Mouse (Mus musculus) CH12.LX (cell line): ENCODE data around the gene Tdrd7. TPM values are rescaled to one million over a fixed set of nuclear protein-coding genes. Genes with fewer than 3 reads are reported as not detected.

Experiments
- DNase-seq: peaks from one replicate; pipeline ENCODE4 v3.0.0-alpha.2; 2013; ENCODE audit errors: extremely low read depth
- H3K27ac ChIP-seq: 2 replicates; pipeline ENCODE4 v1.5.1; 2012; ENCODE audit warnings: low read depth, mild to moderate bottlenecking, control low read depth, moderate library complexity; ENCODE audit not compliant: insufficient read depth
- H3K27me3 ChIP-seq: replicated peaks from 2 replicates; pipeline ENCODE3; 2012; ENCODE audit warnings: inconsistent platforms
- H3K36me3 ChIP-seq, 2 experiments: replicated peaks in 1 of 2; 2 replicates each; pipeline versions ENCODE3 to v1.6.1; 2012; ENCODE audit warnings: inconsistent platforms in 1 of 2, low read length in 1 of 2, mild to moderate bottlenecking in 1 of 2, mixed read lengths in 1 of 2, moderate library complexity in 1 of 2; ENCODE audit not compliant: control insufficient read depth in 1 of 2, insufficient read depth in 1 of 2
- H3K4me1 ChIP-seq, 2 experiments: 2 replicates each; pipeline ENCODE4 v1.6.1; 2012; ENCODE audit warnings: inconsistent platforms in 1 of 2, moderate library complexity in 1 of 2; ENCODE audit not compliant: insufficient read depth in 2 of 2, control insufficient read depth in 1 of 2
- H3K4me2 ChIP-seq: 2 replicates; pipeline ENCODE4 v1.6.1; 2012; ENCODE audit warnings: low read depth, mild to moderate bottlenecking, control low read depth; ENCODE audit not compliant: poor library complexity, insufficient read depth, severe bottlenecking
- H3K4me3 ChIP-seq, 3 experiments: fragments of 150-350 bp in 1 of 3; sonication (generic) in 1 of 3; replicated peaks in 1 of 3; 2 replicates each; pipeline versions ENCODE3 to v1.5.1; 2011 to 2012; ENCODE audit warnings: low read depth in 2 of 3, low read length in 2 of 3, mild to moderate bottlenecking in 2 of 3, moderate library complexity in 2 of 3, control low read depth in 1 of 3, improper control_type of control experiment in 1 of 3, inconsistent platforms in 1 of 3, mixed read lengths in 1 of 3; ENCODE audit not compliant: poor library complexity in 1 of 3
- H3K79me2 ChIP-seq: replicated peaks from 2 replicates; pipeline ENCODE4 v1.6.1; 2012; ENCODE audit warnings: mild to moderate bottlenecking, moderate library complexity; ENCODE audit not compliant: control insufficient read depth, poor library complexity, insufficient read depth, severe bottlenecking; ENCODE audit errors: extremely low read depth
- H3K9ac ChIP-seq: 2 replicates; pipeline ENCODE4 v1.6.1; 2012; ENCODE audit warnings: low read depth, mild to moderate bottlenecking, control low read depth, moderate library complexity; ENCODE audit not compliant: insufficient read depth
- H3K9me3 ChIP-seq: replicated peaks from 2 replicates; pipeline ENCODE3; 2012; ENCODE audit warnings: low read length, inconsistent platforms, mixed read lengths
- BHLHE40 ChIP-seq: IDR thresholded peaks from 2 replicates; pipeline ENCODE4 v1.6.1; 2011; ENCODE audit warnings: mild to moderate bottlenecking, low read depth, low read length, improper control_type of control experiment
- CHD1 ChIP-seq: IDR thresholded peaks from 2 replicates; pipeline ENCODE4 v1.6.1; 2012; ENCODE audit warnings: low read depth, low read length, improper control_type of control experiment, inconsistent platforms
- CTCF ChIP-seq, 2 experiments: IDR thresholded peaks in 1 of 2; conservative IDR thresholded peaks in 1 of 2; 2 replicates each; pipeline ENCODE4 v1.5.1; 2011 to 2012; ENCODE audit warnings: low read depth in 2 of 2, low read length in 2 of 2, improper control_type of control experiment in 1 of 2, inconsistent platforms in 1 of 2, mild to moderate bottlenecking in 1 of 2, moderate library complexity in 1 of 2
- EP300 ChIP-seq: IDR thresholded peaks from 2 replicates; pipeline ENCODE4 v1.6.1; 2011; ENCODE audit warnings: low read length, improper control_type of control experiment
- IRF4 ChIP-seq: IDR thresholded peaks from 2 replicates; pipeline ENCODE4 v1.6.1; 2014; ENCODE audit warnings: low read depth, mild to moderate bottlenecking, inconsistent platforms, low read length, improper control_type of control experiment
- JUN ChIP-seq: IDR thresholded peaks from 2 replicates; pipeline ENCODE4 v1.6.1; 2011; ENCODE audit warnings: low read depth, mild to moderate bottlenecking, low read length, improper control_type of control experiment, moderate library complexity; ENCODE audit not compliant: insufficient read depth
- KAT2A ChIP-seq: IDR thresholded peaks from 2 replicates; pipeline ENCODE4 v1.6.1; 2012; ENCODE audit warnings: low read length, improper control_type of control experiment, inconsistent platforms; ENCODE audit not compliant: insufficient replicate concordance
- MAFK ChIP-seq: IDR thresholded peaks from 2 replicates; pipeline ENCODE4 v1.6.1; 2011; ENCODE audit warnings: low read length, improper control_type of control experiment; ENCODE audit not compliant: insufficient replicate concordance
- MYC ChIP-seq: IDR thresholded peaks from 2 replicates; pipeline ENCODE4 v1.6.1; 2011; ENCODE audit warnings: low read depth, mild to moderate bottlenecking, improper control_type of control experiment, low read length
- NRF1 ChIP-seq: IDR thresholded peaks from 2 replicates; pipeline ENCODE4 v1.6.1; 2014; ENCODE audit warnings: low read depth, mild to moderate bottlenecking, inconsistent platforms, low read length, improper control_type of control experiment, moderate library complexity
- POLR2A ChIP-seq: IDR thresholded peaks from 2 replicates; pipeline ENCODE4 v1.6.1; 2011; ENCODE audit warnings: low read depth, mild to moderate bottlenecking, improper control_type of control experiment, low read length
- POLR2AphosphoS2 ChIP-seq: IDR thresholded peaks from 2 replicates; pipeline ENCODE4 v1.6.1; 2011; ENCODE audit warnings: low read depth, low read length, improper control_type of control experiment
- RCOR1 ChIP-seq: conservative IDR thresholded peaks from 2 replicates; pipeline ENCODE4 v1.6.1; 2012; ENCODE audit warnings: low read depth, mild to moderate bottlenecking, inconsistent platforms, low read length, improper control_type of control experiment
- SIN3A ChIP-seq: IDR thresholded peaks from 2 replicates; pipeline ENCODE4 v1.6.1; 2012; ENCODE audit warnings: low read length, improper control_type of control experiment, inconsistent platforms
- TCF12 ChIP-seq: IDR thresholded peaks from 2 replicates; pipeline ENCODE4 v1.6.1; 2014; ENCODE audit warnings: low read depth, mild to moderate bottlenecking, inconsistent platforms, low read length, improper control_type of control experiment
- USF2 ChIP-seq: conservative IDR thresholded peaks from 2 replicates; pipeline ENCODE4 v1.6.1; 2011; ENCODE audit warnings: low read depth, low read length, improper control_type of control experiment
- ZC3H11A ChIP-seq: IDR thresholded peaks from 2 replicates; pipeline ENCODE4 v1.6.1; 2012; ENCODE audit warnings: low read depth, mild to moderate bottlenecking, inconsistent platforms, low read length, improper control_type of control experiment
- ZNF384 ChIP-seq: IDR thresholded peaks from 2 replicates; pipeline ENCODE4 v1.6.1; 2012; ENCODE audit warnings: low read depth, low read length, improper control_type of control experiment, inconsistent platforms
- dilution Hi-C: fragments of 300-500 bp; cut with MboI; formaldehyde crosslinking; loops from 2 replicates; pipeline ENCODE4 v1.14.3; 2020; ENCODE audit warnings: low sequenced_read_pairs; ENCODE audit not compliant: extremely low pct_unique_long_range_greater_than_20kb, extremely low pct_ligation_motif_present
- in situ Hi-C: fragments of 300-500 bp; cut with MboI; formaldehyde crosslinking; loops from 3 replicates; pipeline ENCODE4 v1.14.3; 2019; ENCODE audit warnings: low sequenced_read_pairs, low pct_ligation_motif_present, low pct_unique_long_range_greater_than_20kb, mixed read lengths
- polyA plus RNA-seq: library from polyadenylated mRNA; unstranded; fragments of >175 nt; gene quantifications from 2 replicates; pipeline ENCODE4 v1.2.1, GENCODE M21; 2012; ENCODE audit warnings: low read depth; ENCODE audit not compliant: insufficient read length
- total RNA-seq, 2 experiments: library from RNA; depleted of rRNA; stranded (reverse); fragments of 300-350 nt in 1 of 2; fragments of >200 nt in 1 of 2; gene quantifications; 2 replicates each; pipeline ENCODE4 v1.2.3; 2012 to 2014

Gene Tdrd7
- 0.67 and 1.6 TPM in 2 replicates for total RNA-seq (2012; rRNA removed)
- 2.1 and 2.7 TPM in 2 replicates for total RNA-seq (2014; rRNA removed)
- 2.1 and 2.9 TPM in 2 replicates for polyA plus RNA-seq

GRCm38 (mm10) chr4:45964771-45965439 is at the start of gene Tdrd7:
Gene Tdrd7 (plus strand): TSS chr4:45965334.
- no peak within 1 kb of the TSS for H3K9ac ChIP-seq
- H3K36me3 ChIP-seq, result no peaks in the 10 kb centered on the region
- no peaks in the 10 kb centered on the region for H3K79me2 ChIP-seq
- peaks cover 3 to 34% of the 10 kb centered on the region in 2 experiments for H3K4me1 ChIP-seq
- dilution Hi-C loops (no loop called here), in situ Hi-C loops (no loop called here)
- H3K4me3 ChIP-seq, result no peak within 1 kb of the TSS
- no peak within 1 kb of the TSS for H3K4me2 ChIP-seq
- H3K27me3 ChIP-seq, result peaks cover 13% of the 10 kb centered on the region
- no peak within 1 kb of the TSS for H3K27ac ChIP-seq
- TF ChIP-seq CHD1 (no peak), MAFK (no peak), NRF1 (no peak)
- peaks cover 2% of the 10 kb centered on the region for H3K9me3 ChIP-seq
- no peak for DNase-seq

GRCm38 (mm10) chr4:45917091-45917490 is 48.0 kb upstream of the Tdrd7 start:
- no peaks in the 10 kb centered on the region for H3K4me1 ChIP-seq
- no peak overlapping the region for H3K4me3 ChIP-seq
- H3K27me3 ChIP-seq, result peaks cover 55% of the 10 kb centered on the region
- no peak overlapping the region for H3K27ac ChIP-seq
- dilution Hi-C loops (no loop called here), in situ Hi-C loops (no loop called here)
- no peak for DNase-seq
- TF ChIP-seq ZNF384, result no peak
- TF ChIP-seq SIN3A, result no peak
- TF ChIP-seq IRF4, result no peak
- TF ChIP-seq BHLHE40, result no peak
- no peak for TF ChIP-seq POLR2A
- no peak for TF ChIP-seq USF2
- TF ChIP-seq JUN, result no peak
- no peak for TF ChIP-seq MYC
- no peak for TF ChIP-seq CHD1
- no peak for TF ChIP-seq RCOR1
- TF ChIP-seq ZC3H11A, result no peak
- no peak for TF ChIP-seq POLR2AphosphoS2
- TF ChIP-seq EP300, result no peak
- no peak for TF ChIP-seq MAFK
- TF ChIP-seq CTCF (conservative IDR thresholded peaks at IDR 0.05 in 1 of 2, IDR thresholded peaks at IDR 0.05 in 1 of 2; ENCODE audit: low read depth in 2 of 2, low read length in 2 of 2), result no peak
- no peak for TF ChIP-seq TCF12
- TF ChIP-seq KAT2A, result no peak
- peaks cover 11% of the 10 kb centered on the region for H3K9me3 ChIP-seq
- no peak overlapping the region for H3K9ac ChIP-seq
- H3K36me3 ChIP-seq, result no peaks in the 10 kb centered on the region
- no peak overlapping the region for H3K4me2 ChIP-seq
- no peaks in the 10 kb centered on the region for H3K79me2 ChIP-seq
